Mouse (Mus musculus): ENCODE results near the gene Ccdc187. TPM values are rescaled to one million over a fixed set of nuclear protein-coding genes. Genes with fewer than 3 reads are reported as not detected.
A peak's percentile ranks its signal among the peaks of the same experiment; 100 is the strongest.

Ccdc187 gene
- polyA plus RNA-seq, 1 experiment from 2014 or later, result 0.05 TPM

DNA sequence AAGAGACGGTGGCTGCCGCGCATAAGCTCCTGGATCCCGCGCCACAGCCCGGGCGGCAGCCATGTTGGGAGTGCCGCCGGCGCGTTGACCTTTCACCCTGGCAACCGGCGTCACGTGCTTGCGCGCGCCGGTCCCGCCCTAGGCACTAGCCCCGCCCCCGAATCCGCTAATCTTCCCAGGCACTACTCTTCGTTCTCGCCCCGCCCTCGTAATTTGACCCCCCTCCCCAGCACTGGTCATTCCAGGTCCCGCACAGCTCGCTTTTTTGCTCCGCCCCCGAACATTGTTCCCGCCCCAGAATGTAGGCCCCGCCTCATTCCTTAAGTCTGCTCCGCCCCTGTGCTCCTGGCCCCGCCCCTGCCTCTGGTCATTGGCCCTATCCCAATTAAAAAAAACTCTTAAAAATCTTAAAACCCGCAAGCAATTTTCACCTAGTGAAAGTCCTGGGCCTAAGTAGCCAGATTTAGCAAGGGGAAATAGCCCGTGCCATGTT, 57.0 kb downstream of the Ccdc187 start, which contains the start of gene Qsox2:
TSS of gene Qsox2 (minus strand) at position 236 of the 493 bp plus-strand sequence.
- no peaks in the 10 kb centered on the region for H3K36me3 ChIP-seq
- H3K9ac ChIP-seq, result peak within 1 kb of the TSS; percentile 71
- H3K4me2 ChIP-seq, result peak within 1 kb of the TSS; percentile 95
- no peaks in the 10 kb centered on the region for H3K27me3 ChIP-seq (replicated peaks)
- peak within 1 kb of the TSS; percentile 86 for H3K4me3 ChIP-seq
- H3K4me1 ChIP-seq (replicated peaks), result peaks cover 31% of the 10 kb centered on the region
- ATAC-seq (ENCODE audit: insufficient number of reproducible peaks, low FRiP score), result peak; percentile 92
- H3K27ac ChIP-seq (ENCODE audit: poor library complexity, severe bottlenecking), result peak within 1 kb of the TSS; percentile 20
- H3K9me3 ChIP-seq (replicated peaks), result no peaks in the 10 kb centered on the region
- WGBS, result 3% methylated on average over 35 of the region's 36 CpGs

DNA sequence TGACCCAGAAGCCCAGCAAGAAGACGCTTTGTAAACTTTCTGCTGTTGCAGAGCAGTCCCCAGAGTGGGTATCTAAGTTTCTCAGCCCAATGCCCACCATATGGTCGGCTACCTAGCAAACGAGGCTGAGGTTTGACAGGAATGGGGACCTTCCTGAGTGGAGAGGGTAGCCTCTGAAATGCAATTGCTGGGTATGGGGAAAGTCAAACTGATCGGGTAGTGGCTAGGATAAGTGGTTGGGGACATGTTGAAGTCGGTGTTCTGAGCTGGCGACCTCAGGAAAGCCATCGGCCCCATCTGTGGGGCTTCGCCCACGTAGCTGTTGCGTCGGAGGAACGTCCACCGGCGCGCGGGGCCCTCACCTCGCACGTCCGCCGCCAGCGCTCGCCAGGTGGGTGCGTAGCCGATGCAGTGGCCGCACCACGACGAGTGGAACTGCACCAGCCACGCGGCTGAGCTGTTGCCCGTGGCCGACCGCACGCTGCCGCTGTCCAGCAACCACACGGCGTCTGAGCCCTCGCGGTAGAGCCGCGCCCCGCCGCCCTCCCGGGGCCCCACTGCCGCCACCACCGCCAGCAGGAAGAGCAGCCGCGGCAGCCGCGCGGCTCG, 57.6 kb downstream of the Ccdc187 start:
- peak overlapping the region; percentile 86 for H3K4me3 ChIP-seq
- ATAC-seq (ENCODE audit: insufficient number of reproducible peaks, low FRiP score), result peak; percentile 63

DNA sequence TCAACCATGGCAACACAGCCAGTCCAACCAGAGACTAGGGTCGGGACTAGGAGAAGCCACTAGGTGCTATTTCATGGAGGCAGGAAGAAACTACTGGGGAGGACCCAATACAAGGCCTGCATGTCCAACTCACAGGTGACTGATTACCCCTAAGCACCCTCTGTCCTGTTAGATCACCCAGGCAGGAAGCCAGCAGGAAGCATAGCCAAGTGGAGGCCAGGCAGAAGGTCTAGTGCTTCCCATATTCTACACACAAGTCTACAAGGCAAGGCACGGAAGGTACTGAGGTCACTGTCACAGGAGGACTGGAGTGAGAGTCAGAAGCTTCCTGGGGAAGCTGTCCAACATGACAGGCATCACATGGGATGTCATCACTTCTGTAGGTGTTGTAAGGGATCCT, 59.6 kb downstream of the Ccdc187 start:
- 64% methylated on average over 2 of the region's 2 CpGs for WGBS
- Histone ChIP-seq H3K27me3 (replicated peaks) (no peaks in the 10 kb centered on the region), H3K4me2 (no peak overlapping the region), H3K27ac (ENCODE audit: poor library complexity, severe bottlenecking) (no peak overlapping the region), H3K9ac (no peak overlapping the region), H3K4me1 (replicated peaks) (peaks cover 35% of the 10 kb centered on the region), H3K9me3 (replicated peaks) (no peaks in the 10 kb centered on the region), H3K4me3 (no peak overlapping the region), H3K36me3 (no peaks in the 10 kb centered on the region)
- ATAC-seq (ENCODE audit: insufficient number of reproducible peaks, low FRiP score), result no peak

More for the DNA sequence above, 57.6 kb downstream of the Ccdc187 start:
- Histone ChIP-seq H3K4me1 (replicated peaks) (peaks cover 35% of the 10 kb centered on the region), H3K36me3 (no peaks in the 10 kb centered on the region), H3K9me3 (replicated peaks) (no peaks in the 10 kb centered on the region), H3K27ac (ENCODE audit: poor library complexity, severe bottlenecking) (peak overlapping the region; percentile 20), H3K27me3 (replicated peaks) (no peaks in the 10 kb centered on the region), H3K4me2 (peak overlapping the region; percentile 95), H3K9ac (peak overlapping the region; percentile 71)
- WGBS, result under 1% methylated on average over 49 of the region's 51 CpGs

DNA sequence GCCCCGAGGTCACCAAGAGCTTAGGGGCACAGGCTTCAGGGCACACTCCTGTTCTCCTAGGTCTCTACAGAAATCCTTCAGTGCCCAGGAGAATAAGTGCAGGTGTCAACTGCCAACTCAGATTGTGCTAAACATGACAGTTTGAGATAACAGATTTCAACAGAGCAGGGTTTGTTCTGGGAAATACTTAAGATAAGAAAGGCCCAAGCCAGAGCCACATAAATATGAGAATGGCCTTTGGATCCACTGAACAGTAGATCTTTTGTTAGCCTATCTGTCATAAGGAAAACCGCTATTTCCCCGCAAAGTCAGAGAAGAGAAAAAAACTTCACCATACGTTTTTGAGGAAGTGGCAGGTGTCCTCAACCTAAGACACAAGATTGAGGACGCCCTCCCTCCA, 60.1 kb downstream of the Ccdc187 start:
- Histone ChIP-seq H3K4me2 (no peak overlapping the region), H3K4me3 (no peak overlapping the region), H3K36me3 (no peaks in the 10 kb centered on the region), H3K4me1 (replicated peaks) (peaks cover 35% of the 10 kb centered on the region), H3K27ac (ENCODE audit: poor library complexity, severe bottlenecking) (no peak overlapping the region), H3K27me3 (replicated peaks) (no peaks in the 10 kb centered on the region), H3K9me3 (replicated peaks) (no peaks in the 10 kb centered on the region), H3K9ac (no peak overlapping the region)
- no peak for ATAC-seq (ENCODE audit: insufficient number of reproducible peaks, low FRiP score)
- 44% methylated on average over 5 of the region's 5 CpGs for WGBS

DNA sequence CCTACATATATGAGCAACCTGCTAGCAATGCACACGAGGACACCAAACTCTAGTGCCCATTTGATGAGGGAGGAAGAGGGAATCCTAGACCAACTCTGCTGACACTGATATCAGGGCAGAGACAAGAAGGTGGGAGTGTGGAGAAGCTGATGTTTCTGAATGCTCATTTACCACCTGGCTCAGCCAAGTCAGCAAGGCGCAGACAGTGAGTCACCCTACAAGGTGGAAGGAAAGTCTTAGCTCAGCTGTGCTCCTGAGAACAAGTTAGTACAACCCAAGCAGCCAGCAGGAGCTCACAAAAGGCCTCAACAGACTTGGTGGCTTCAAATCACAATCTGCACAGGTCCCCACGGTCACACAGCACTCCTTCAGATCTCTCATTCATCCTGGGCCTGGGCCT, 63.0 kb downstream of the Ccdc187 start:
- WGBS, result 61% methylated on average over 3 of the region's 3 CpGs
- Histone ChIP-seq H3K4me3 (no peak overlapping the region), H3K9me3 (replicated peaks) (no peaks in the 10 kb centered on the region), H3K4me1 (replicated peaks) (peaks cover 30% of the 10 kb centered on the region), H3K27me3 (replicated peaks) (no peaks in the 10 kb centered on the region), H3K36me3 (no peaks in the 10 kb centered on the region), H3K4me2 (no peak overlapping the region), H3K27ac (ENCODE audit: poor library complexity, severe bottlenecking) (no peak overlapping the region), H3K9ac (no peak overlapping the region)
- ATAC-seq (ENCODE audit: insufficient number of reproducible peaks, low FRiP score), result no peak

DNA sequence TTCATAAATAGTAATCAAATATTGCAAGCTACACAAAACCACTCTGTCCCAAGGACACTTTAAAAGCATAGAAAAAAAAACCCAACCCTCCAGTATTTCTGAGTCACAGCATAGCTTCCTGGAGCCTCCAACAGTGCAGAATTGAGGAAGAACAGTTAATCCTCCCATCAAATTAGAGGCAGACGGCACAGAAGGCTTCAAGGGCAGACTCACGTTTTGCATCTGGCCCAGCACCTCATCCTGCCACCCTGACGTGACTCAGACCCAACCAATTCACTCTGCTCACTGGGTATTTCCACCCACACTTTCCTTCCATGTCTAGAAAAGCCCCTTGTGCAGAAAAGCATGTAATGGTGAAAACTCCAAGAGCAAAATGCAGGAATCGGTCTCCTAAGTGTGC, 64.1 kb downstream of the Ccdc187 start:
- no peak for ATAC-seq (ENCODE audit: insufficient number of reproducible peaks, low FRiP score)
- H3K4me2 ChIP-seq, result no peak overlapping the region
- 60% methylated on average over 4 of the region's 4 CpGs for WGBS

DNA sequence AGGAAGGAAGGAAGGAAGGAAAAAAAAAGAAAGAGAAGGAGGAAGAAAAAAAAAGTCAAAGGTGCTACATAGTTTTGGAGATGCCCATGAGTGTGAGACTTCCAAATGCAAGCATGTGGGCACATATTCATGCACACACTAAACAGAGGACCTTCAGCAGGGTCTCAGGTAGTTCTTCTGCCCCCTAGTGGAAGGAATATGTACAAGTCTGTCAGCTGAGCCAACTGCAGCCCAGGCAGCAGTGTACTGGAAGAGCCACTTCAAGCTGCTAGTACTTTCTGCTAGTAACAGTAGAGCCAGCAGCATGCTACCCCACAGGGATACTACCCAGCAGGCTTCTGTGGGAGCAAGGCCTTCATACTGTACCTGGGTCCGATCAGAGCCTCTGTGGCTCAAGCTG, 66.6 kb downstream of the Ccdc187 start:
- Histone ChIP-seq H3K4me2 (no peak overlapping the region), H3K4me1 (replicated peaks) (peaks cover 6% of the 10 kb centered on the region), H3K9me3 (replicated peaks) (no peaks in the 10 kb centered on the region), H3K4me3 (no peak overlapping the region), H3K27me3 (replicated peaks) (no peaks in the 10 kb centered on the region), H3K27ac (ENCODE audit: poor library complexity, severe bottlenecking) (no peak overlapping the region), H3K9ac (no peak overlapping the region), H3K36me3 (peaks cover 9% of the 10 kb centered on the region)
- no peak for ATAC-seq (ENCODE audit: insufficient number of reproducible peaks, low FRiP score)
- WGBS, result 48% methylated on average over 1 of the region's 1 CpGs

More for the DNA sequence above, 64.1 kb downstream of the Ccdc187 start:
- H3K4me3 ChIP-seq, result no peak overlapping the region
- no peak overlapping the region for H3K27ac ChIP-seq (ENCODE audit: poor library complexity, severe bottlenecking)
- H3K9ac ChIP-seq, result no peak overlapping the region
- no peaks in the 10 kb centered on the region for H3K36me3 ChIP-seq
- H3K4me1 ChIP-seq (replicated peaks), result peaks cover 28% of the 10 kb centered on the region
- H3K9me3 ChIP-seq (replicated peaks), result no peaks in the 10 kb centered on the region
- H3K27me3 ChIP-seq (replicated peaks), result no peaks in the 10 kb centered on the region

DNA sequence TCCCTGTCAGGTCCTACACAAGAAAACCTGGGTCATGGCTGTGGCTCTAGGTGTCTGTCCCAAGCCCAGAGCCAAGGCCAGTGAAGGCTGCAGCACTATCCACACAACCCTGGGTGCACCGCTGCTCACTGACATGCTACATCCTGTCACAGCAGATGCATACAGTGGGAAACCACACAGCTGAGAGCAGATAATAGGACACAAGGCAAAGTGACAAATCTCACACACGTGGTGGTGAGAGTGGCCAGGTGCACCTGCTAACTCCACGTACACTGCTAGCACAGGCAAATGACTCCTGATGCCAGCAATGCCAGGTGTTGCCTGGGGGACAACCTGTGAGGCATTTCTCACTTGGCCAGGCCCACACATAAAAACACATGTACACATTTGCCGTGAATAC, 69.1 kb downstream of the Ccdc187 start:
- no peak overlapping the region for H3K27ac ChIP-seq (ENCODE audit: poor library complexity, severe bottlenecking)
- no peak for ATAC-seq (ENCODE audit: insufficient number of reproducible peaks, low FRiP score)
- H3K9ac ChIP-seq, result no peak overlapping the region
- no peaks in the 10 kb centered on the region for H3K9me3 ChIP-seq (replicated peaks)
- H3K36me3 ChIP-seq, result peaks cover 34% of the 10 kb centered on the region
- H3K4me1 ChIP-seq (replicated peaks), result no peaks in the 10 kb centered on the region
- no peaks in the 10 kb centered on the region for H3K27me3 ChIP-seq (replicated peaks)
- no peak overlapping the region for H3K4me2 ChIP-seq
- 83% methylated on average over 4 of the region's 4 CpGs for WGBS
- H3K4me3 ChIP-seq, result no peak overlapping the region

DNA sequence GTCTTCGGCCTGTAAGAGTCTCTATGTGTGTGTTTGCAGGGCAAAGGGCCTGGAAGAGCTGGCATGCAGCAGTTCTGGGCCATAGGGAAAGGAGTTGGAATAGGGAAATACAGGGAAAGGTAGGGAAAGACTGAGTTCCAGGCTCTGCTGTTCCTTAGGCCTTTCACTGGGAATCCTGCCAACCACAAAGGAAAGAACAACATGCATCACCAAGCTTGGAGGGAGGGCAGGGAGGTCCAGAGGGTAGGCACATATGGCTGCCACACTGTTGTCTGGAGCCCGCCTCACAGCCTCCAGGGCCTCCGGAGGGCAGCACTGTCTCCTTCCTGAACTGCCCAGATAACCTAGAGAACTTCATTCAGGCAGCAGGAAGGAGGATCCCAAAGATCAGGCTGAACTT, 70.4 kb downstream of the Ccdc187 start:
- Histone ChIP-seq H3K27me3 (replicated peaks) (no peaks in the 10 kb centered on the region), H3K27ac (ENCODE audit: poor library complexity, severe bottlenecking) (no peak overlapping the region), H3K4me1 (replicated peaks) (no peaks in the 10 kb centered on the region), H3K4me3 (no peak overlapping the region), H3K9me3 (replicated peaks) (no peaks in the 10 kb centered on the region), H3K36me3 (peaks cover 47% of the 10 kb centered on the region), H3K9ac (no peak overlapping the region), H3K4me2 (no peak overlapping the region)
- WGBS, result 73% methylated on average over 3 of the region's 3 CpGs
- ATAC-seq (ENCODE audit: insufficient number of reproducible peaks, low FRiP score), result no peak

DNA sequence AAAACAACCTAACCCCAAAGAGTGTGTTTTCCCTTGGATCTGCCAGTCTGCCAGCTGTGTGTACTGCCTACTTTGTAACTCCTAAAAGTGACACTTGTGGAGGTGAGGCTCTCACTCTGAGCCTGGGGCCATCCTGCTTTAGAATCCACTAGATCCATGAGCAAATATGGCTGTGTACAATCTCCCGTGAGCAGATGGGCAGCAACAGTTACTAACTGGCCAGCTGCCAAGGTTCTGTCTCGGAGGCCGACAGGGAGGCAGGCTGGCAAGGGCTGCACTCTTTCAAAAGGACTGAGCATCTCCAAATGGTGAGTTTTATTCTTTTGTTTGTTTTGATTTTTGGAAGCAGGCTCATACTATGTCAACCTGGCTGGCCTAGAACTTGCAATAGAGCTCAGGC, 79.8 kb downstream of the Ccdc187 start:
- Histone ChIP-seq H3K36me3 (peaks cover 61% of the 10 kb centered on the region), H3K4me2 (no peak overlapping the region)
- 18% methylated on average over 3 of the region's 3 CpGs for WGBS

DNA sequence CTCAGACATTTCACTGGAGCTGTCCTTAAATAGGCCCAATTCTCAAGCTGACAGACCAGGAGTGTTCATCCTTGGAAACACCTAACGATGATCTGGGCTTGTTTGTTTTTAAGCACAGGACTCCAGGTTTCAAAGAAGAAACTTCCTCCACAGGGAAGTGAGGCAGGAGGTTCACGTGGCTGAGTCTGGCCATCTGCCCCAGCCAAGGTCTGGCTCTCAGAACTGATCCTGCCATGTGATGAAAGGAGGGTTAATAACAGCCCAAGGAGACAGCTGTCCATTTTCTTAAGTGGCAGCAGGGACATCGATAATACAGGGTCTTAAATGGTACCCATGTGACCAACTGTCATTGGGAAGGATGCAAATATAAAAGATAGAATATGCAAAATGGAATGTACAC, 84.8 kb downstream of the Ccdc187 start:
- H3K4me1 ChIP-seq (replicated peaks), result peaks cover 13% of the 10 kb centered on the region
- peaks cover 33% of the 10 kb centered on the region for H3K36me3 ChIP-seq
- H3K9me3 ChIP-seq (replicated peaks), result peaks cover 8% of the 10 kb centered on the region
- no peak overlapping the region for H3K27ac ChIP-seq (ENCODE audit: poor library complexity, severe bottlenecking)
- H3K4me2 ChIP-seq, result no peak overlapping the region
- 79% methylated on average over 3 of the region's 3 CpGs for WGBS
- no peak for ATAC-seq (ENCODE audit: insufficient number of reproducible peaks, low FRiP score)
- H3K27me3 ChIP-seq (replicated peaks), result peaks cover 39% of the 10 kb centered on the region
- no peak overlapping the region for H3K4me3 ChIP-seq
- no peak overlapping the region for H3K9ac ChIP-seq

More for the DNA sequence above, 79.8 kb downstream of the Ccdc187 start:
- no peak overlapping the region for H3K4me3 ChIP-seq
- H3K27ac ChIP-seq (ENCODE audit: poor library complexity, severe bottlenecking), result no peak overlapping the region
- H3K4me1 ChIP-seq (replicated peaks), result peaks cover 8% of the 10 kb centered on the region; the same call in 1 of the 2 replicates
- no peaks in the 10 kb centered on the region for H3K27me3 ChIP-seq (replicated peaks)
- no peak overlapping the region for H3K9ac ChIP-seq
- ATAC-seq (ENCODE audit: insufficient number of reproducible peaks, low FRiP score), result no peak
- H3K9me3 ChIP-seq (replicated peaks), result peaks cover 8% of the 10 kb centered on the region
